Mouse (Mus musculus): Measurements from ENCODE around the gene Rhebl1.
A peak's percentile ranks its signal among the peaks of the same experiment; 100 is the strongest.

Gene Rhebl1

DNA sequence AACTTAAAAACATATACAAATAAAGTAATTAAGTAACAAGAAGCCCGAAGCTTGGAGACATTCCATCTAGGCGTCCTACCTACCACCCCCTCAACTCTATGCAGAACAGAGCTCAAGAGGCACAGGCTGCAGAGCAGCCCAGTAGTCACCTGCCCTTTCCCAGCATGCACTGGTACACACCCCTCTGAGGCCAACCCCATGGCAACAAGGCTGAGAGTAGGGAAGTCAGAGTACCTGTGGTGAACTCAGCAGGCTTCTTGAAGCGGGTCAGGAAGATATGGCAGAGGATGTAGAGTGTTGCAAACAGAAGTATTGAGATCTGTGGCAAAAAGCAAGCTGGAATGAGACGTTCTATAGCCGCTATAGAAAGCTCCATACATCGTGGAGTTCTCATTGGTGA is 20.6 kb upstream of the Rhebl1 start:
- DNase-seq (ENCODE audit: low spot score) = no peak

DNA sequence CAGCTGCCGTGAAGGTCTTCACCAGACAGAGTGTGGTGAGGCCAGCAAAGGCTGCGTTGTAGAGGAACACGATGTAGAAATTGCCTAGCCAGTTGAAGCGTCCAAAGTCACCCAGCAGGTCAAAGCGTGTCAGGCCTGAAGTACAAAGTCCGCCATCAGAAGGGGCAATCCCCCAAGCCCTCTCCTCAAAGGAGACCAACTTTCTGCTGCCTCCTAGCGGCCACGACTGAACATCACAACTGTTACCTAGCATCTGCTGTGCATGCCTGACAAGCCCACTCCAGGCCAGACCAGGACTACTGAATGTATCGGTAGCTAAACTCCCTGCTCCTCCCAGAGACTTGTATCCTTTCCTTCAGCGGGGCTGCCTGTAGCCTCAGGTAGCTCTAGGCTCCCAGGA is 10.4 kb upstream of the Rhebl1 start:
- DNase-seq (ENCODE audit: low spot score) = no peak

DNA sequence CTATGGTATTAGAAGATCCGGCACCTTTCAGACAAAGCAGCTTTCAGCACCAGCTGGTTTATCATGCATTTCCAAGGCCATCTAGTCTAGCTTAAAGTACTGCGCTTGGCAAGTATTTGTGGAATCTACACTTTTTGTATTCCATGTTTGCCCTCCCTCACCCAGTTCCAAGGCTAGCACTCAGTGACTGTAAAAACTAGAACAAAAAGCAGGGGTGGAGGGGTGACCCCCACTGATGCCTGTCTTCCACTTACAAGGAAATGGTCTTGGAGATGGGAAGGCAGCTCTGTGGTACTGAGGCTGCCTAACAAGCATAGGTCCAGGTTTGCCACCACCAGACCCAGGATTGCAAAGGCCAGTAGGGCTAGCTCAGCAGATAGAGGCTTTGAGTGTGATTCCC is 8.3 kb upstream of the Rhebl1 start:
- no peak for DNase-seq (ENCODE audit: low spot score)

DNA sequence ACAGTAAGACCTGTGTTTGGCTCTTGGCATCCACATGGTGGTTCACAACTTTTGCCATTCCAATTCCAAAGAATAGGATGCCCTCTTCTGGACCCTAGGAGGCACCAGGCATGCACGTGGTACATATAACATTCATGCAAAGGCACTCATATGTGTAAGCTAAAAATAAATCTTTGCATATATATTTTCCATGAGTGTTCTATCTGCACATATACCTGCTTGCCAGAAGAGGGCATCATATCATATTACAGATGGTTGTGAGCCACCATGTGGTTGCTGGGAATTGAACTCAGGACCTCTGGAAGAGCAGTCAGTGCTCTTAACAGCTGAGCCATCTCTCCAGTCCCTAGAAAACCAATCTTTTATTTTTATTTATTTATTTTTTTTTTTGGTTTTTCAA is 7.2 kb upstream of the Rhebl1 start:
- no peak for DNase-seq (ENCODE audit: low spot score)

DNA sequence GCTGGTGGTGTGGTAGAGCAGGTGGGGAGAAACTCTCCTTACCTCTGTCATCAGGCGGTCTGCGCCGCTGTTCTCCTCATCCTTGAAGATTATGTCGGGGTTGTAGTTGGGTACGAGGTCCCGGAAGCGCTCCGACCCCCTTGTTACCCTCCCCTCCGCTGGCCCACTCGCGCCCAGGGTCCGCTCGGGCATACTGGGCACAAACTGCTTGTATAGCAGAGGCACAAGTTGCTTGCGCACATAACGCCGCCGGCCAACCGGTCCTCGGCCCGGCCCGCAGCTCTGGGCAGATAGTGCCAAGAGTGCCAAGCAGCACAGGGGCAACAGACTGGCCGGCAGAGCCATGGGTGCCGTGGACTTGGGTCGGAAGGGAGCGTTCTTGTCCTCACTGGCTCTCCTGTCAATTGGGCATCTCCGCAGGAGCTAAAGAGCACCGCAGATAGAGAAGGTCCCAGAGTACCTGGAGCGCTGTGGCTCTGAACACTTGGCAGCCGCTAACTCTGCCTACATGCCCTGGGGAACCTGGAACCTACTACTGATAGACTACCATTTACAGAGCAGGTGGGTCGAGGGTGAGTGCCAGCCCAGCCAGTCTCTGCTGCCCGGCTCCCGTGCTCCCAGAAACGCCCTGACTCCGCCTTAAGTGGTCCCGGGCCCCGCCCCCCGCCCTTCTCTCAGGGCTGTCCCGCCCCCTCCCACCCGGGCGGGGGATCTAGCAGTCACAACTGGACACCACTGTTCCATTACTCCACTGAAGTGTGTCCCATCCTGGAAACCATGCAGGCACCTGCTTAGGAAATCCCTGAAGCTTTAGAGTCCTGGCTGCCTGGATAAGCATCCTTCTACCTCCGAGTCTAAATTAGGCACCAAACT is 3.8 kb upstream of the Rhebl1 start, which contains the start of gene Dhh:
Dhh (minus strand) TSS at position 613 of the 873 bp plus-strand sequence.
- DNase-seq (ENCODE audit: low spot score) = no peak

DNA sequence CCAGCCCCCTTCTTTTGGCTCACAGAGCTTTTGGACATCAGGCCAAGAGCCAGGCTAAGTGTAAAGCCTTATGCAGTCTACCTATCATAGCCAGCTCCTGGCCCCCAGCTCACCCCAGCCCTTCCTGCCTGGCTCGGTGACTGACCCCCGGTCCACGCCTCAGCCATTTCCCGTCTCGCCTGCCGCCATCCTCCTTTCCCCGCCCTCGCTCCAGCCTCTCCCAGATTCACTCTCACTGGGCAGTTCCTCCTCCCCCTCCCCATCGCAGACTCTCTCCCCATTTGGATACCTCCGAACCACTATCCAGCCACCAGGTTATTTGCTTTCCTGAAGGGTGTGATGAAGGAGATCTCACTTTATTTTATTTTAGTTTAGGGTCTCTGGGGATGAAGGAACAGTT is 3.2 kb upstream of the Rhebl1 start:
- DNase-seq (ENCODE audit: low spot score) = no peak

DNA sequence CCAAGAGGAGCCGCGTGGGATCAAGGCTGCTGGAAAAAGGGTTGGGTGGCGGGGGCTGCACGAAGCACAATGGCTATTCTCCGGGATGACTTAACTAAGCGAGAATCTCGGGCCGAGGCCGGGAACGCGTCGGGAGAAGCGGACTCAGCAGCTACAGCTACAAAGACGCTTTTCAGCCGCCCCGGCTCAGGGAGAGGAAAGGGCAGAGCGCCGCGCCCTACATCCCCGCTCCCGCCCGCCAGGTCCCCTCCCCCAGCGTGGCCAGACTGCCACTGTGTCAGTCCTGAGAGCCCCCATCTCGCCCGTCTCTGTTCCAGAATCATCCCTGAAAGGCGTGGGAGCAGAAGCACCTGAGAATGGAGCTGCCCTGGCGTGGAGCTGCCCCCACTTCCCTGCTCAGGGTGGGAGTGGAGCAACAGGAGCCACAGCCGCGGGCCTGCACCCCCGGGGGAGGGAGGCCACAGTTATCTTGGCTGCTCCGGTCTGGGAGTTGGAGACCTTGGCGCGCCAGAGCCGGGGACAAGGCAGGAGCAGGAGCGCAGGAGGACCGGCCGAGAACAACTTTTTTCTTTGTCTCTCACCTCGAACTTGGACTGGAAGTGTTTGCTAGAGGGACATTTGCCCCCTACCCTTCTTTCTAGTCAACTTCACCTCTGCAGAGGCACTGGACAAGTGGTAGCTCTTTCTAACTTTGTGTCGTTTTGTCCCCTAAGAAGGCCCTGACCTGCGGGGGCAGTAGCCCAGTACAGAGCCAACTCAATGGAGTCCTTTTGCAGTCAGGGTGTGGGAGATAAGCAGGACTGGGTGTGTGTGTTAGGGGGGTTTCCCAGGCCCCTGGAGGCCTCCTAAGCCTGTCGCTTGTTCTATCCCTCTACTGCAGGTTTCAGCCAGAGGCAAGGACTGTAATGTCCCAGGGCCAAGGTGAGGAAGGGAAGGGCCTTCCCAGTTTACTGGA is 1.6 kb upstream of the Rhebl1 start:
- peak; percentile 84 for DNase-seq (ENCODE audit: low spot score)

DNA sequence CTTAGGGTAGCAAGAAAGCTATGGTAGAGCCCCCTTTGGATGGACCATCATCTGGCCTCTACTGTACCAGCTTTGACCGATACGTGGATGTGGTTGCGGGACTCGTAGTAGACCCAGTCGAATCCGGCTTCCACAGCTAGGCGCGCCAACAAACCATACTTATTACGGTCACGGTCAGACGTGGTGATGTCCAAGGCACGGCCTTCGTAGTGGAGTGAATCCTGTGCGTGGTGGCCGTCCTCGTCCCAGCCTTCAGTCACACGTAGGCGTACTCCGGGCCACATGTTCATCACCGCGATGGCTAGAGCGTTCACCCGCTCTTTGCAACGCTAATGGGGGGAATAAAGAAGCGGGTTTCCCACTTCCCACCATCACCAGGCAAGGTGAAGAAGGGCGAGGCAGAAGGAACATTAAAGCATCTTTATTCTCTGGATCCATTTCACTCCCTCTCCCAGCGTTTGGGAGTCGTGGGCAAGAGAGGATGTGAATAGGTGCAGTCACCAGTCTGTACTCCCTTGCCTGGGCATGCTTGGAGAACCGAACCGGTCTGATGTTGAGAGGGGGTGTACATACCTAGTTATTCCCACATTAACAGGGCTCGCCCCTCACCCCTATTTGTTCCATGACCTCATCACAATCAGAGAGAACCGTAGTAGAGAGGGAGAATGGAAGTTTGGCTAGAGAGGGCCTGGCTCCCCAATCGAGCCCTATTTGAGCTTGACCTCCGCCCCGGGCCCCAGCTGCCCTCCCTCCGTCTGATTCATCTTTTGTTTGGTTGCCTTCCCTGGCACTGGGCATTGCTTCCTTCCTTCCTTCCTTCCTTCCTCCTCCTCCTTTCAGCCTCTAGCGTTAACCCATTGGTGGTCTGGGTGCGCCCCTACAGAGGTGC is 650 bp upstream of the Rhebl1 start:
- no peak for DNase-seq (ENCODE audit: low spot score)

DNA sequence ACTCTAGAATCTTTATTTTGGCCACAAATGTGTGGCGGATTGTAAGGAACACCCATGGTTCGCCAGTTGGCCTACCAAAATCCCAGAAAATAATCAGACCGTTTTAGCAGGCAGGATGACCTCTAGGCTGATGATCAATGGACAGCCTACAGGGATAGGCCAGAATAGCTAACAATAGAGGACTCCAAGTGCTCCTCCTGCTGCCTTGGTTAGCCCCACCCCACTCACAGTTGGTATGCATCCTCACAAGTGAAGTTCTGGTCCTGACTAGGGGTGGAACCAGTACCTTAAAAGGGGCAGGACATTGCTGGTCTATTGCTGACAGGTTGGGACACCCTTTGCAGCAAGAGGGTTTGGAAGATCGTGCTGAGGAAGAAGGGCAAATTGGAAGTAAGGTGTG is 1.3 kb downstream of the Rhebl1 start:
- no peak for DNase-seq (ENCODE audit: low spot score)

DNA sequence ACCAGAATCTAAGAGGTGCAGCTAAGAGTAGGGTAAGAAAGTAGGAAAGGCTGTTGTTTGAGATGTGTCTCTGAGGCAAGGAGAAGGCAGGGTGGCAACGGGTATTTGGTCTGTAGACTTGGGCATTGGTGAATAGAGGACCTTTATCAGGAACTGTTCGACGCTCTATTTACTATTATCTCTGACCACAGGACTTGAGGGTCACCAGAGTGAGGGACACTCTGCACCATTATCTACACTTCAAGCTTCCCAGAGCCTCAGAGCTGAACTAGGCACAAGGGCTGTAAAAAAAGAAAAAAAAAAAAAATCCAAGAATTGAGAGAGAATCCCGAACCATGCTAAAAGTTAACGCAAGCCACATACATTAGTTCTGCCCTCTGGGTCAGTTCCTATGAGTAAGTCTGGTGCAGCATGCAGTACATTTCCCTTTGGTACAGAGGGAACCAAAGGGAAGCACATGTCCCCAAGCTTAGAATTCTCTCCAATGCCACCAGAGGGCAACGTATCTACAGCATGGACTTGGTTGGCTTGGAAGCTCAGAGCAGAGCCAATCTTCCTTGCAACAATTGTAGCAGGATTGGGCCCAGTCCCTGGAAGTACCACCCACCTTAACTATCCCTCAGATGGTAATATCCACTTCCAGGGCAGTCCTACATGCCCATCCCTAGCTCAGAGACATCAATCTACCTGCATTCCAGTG is 2.3 kb downstream of the Rhebl1 start:
- DNase-seq (ENCODE audit: low spot score) = peak; percentile 70

DNA sequence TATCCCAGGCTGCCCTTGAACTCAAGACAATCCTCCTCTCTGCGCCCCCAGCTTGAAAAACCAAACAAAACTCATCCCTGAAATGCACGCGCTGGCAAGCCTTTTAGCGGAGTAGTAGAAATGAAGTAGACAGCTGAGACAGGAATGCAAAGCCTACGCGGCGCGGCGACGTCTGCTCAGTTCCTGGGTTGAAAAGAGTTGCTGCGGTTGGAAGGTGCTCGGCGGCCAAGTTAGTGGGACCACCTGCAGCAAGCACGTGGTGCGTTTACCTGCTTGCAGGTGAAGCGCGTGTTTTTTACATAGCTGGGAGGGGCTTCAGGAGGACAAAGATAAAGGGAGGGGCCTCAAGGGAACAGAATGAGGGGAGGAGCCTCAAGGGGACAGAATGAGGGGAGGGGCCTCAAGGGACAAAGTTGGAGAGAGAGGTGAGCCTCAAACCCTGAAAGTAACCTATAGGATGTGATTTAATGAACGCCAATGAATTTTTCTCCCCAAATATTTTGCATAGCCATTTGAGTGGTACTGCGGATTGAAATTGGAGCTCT is 3.1 kb downstream of the Rhebl1 start:
- DNase-seq (ENCODE audit: low spot score) = no peak

DNA sequence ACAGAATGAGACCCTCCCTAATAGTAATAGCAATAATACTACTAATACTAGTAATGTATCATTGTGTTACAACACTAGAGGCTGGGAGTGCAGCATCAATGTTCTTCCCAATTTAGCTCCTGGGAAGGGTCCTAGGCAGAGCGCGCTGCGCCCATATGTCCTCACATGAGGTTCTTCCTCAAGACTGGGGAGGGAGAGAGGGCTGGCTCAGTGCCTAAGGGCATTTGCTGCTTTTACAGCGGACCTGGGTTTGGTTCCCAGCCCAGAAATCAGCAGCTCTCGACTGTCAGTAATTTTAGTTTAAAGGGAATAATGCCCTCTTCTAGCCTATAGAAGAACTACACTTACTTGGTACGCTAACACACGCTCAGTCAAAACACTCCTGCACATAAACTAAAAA is 6.8 kb downstream of the Rhebl1 start:
- DNase-seq (ENCODE audit: low spot score) = no peak

DNA sequence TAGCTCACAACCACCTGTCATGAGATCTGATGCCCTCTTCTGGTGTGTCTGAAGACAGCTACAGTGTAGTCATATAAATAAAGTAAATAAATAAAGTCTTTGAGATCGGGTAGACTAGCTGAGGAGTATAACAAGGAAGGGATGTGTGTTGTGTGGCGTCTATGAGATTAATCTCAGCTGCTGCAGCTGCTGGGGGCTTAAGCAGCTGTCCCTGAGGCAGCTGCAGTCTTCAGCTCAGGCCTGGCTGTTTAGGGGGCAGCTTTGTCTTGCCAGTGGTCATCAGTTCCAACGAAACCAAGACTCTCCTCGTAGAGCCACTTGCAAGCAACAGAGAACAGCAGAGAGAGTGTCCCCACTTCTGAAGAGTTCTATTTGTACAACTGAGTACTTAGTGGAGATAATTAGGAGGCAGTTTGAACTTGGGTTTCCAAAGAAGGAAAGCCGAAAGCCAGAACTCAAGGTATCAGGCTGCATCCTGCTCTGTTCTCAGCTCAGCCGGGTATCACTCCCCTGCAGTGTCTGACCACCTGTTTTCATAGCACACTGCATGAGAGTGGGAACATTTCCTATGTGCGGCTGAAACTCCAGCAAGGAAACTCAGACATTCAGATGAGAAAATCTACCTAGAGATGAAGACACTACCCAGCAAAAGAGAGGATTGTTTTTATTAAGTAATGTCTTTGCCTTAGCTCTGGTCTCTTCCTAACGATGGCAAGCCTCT is 7.5 kb downstream of the Rhebl1 start:
- DNase-seq (ENCODE audit: low spot score) = no peak

DNA sequence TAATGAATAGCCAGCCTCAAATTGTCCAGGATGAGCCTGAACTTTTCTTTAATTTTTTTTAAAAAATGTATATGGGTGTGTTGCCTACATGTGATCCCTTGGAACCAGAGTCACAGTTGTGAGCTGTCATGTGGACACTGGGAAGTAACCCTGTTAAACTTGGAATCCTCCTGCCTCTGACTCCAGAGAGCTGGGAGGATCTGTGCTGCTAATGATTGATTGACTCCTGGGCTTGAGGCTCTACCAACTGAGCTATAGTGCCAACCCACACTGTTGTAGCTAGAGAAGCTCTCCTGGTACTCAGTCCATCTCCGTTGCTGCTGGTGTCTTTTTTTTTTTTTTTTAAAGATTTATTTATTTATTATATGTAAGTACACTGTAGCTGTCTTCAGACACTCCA is 10.2 kb downstream of the Rhebl1 start:
- no peak for DNase-seq (ENCODE audit: low spot score)

DNA sequence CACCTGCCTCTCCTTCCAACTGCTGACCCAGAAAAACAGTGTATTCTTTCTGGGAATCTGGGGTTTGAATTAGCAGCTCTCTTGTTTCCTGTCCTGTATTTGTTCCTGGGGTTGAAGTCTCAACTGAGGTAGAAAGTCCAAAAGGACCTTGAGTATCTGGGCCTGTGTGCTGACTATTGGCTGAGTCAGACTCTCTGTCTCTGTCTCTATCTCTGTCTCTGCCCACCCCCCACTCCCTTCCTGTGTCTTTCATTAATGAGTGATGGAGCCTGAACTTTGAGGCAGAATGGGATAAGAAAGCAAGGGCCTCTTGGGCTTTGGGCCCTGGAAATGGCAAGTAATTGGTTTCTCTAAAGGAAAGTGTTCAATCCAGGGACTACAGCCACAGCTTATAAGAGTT is 10.7 kb downstream of the Rhebl1 start:
- no peak for DNase-seq (ENCODE audit: low spot score)

DNA sequence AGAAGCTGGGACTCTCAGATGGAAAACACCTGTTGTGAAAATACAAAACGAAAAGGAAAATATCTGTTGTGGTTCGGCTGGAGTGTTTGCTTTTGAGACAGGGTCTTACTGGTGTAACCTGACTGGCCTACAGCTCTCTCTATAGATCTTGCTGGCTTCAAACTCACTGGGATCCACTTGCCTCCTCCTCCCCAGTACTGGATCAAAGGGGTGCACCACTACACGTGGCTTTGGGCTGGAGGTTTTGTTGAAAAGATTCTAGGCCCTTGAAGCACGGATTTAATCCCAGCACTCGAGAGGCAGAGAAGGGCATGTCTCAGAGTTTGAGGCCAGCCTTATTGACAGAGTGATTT is 12.7 kb downstream of the Rhebl1 start:
- no peak for DNase-seq (ENCODE audit: low spot score)

DNA sequence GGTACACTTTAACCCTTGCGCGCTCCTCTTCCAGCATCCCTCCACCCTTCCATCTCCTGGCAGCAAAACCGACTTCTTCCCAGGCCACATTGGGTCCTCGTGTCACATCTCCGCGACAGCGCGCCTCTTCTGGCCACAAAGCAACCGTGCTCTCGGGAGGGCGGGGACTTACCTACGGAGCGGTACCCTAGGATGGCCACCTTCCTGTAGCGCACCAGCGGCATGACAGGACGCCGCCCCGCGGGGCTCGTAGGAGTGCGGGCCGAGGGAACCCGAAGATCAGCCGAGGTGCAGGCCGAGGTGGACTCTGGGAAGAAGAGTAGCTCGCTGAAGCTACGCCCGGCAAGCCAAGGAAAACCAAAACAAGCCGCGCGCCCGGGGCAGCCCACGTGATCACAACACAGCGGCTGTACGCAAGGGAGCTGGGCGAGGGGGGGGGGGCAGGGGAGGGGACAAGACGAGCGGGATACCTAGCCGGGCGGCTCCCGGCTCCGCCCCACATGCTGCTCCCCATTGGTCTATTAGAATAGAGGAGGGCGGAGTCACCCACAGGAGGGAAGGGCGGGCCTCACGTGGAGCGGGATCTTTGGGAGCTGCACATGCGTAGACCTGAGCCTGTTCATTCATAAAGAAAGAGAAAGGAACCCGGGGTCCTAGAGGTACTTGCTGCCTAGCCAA is 13.2 kb downstream of the Rhebl1 start:
- DNase-seq (ENCODE audit: low spot score) = peak; percentile 91

DNA sequence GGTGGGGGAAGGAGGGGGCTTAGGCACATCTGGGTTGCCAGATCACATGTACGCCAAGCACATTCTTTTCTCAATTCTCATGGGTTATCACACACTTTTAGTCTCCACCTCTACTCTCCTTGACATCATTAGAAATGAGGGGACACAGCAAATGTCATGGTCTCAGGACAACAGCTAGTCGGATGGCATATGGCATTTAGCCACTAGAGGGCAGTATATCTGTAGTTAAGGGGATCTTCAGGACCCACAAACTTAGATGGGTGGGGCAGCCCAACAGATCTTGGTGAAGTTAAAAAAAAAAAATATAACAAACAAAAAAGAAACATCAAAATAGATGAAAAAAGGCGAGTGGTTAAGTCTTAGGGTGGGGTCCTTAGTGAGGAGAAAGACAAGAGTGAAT is 17.0 kb downstream of the Rhebl1 start:
- DNase-seq (ENCODE audit: low spot score) = no peak

DNA sequence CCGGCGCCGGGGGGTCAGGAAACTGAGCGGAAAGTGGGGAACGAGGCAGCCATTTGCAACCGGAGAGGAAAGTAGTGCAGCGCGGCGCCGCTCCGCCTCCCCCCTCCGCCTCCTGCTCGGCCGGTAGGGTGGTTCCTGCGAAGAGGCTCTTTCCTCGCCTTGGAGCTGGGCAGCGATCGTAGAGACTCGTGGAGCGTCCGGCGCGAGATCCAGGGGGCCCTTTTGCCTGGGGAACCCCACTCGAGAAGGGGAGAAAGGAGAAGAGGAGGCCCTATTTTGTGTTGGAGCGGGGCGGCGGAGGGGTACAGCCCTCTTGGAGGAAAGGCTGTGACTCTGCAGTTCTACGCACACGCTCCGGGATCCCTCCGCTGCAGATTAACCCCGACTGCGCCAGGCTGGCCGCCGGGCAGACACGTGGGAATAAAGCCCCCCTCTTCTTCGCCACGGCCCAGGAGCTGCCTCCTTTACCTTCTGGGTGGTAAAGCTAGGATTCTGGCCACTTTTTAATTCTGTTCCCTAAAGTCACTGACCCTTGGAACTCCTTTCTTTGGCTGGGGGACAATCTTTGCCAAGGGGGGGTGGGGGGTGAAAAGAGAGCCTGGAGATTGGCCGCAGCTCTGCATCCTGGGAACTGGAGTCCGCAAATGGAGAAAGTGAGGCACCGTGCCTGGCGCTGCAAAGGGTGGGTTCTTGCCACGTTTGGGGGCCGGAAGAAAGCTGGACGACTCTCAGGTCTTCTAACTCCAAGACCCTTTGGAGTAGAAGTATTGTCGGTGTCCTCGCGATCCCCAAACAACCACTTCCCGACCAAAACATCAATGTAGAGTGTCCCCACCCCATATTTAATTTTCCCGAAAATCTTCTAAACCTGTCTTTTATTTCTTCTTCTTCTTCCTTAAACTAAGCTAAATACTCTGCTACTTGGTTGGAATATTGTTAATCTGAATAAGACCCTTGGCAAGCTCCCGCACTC is 22.1 kb downstream of the Rhebl1 start:
- DNase-seq (ENCODE audit: low spot score) = peak; percentile 94

All from testis, postnatal 14 days (tissue).